9 mouse cellular contexts compared by ENCODE assay signal in the genomic region with DNA sequence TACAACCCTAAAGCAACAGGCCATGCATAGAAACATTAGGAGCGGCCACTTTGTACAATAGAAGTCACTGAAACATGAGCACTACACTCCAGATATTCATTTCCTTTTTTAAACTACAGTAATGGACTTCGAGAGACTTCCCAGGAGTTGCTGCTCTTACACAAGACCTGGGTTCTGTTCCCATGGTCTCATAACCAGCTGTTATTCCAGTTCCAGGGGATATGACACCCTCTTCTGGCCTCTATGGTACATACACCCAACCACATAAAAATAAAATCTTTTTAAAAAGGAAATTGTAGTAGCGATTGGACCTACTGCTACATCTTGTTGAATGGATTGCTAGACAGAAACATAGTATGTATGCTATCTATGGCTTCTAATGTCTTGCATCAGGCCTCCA. TPM values are rescaled to one million over a fixed set of nuclear protein-coding genes. Genes with fewer than 3 reads are reported as not detected.
DNase-seq lines count a peak whose midpoint lies in the region; ATAC-seq and TF ChIP-seq lines count a peak whose summit lies in the region.
"Had no signal": no experiment of that assay in that cellular context is flagged by ENCODE, and none has a peak within 500 bp of the region (broad histone marks: within the 10 kb centered on the region; RNA-seq: fewer than 3 reads in every experiment).

No protein-coding gene starts in this region.

- WGBS in heart, adult 2 months, result 69% methylated on average over 3 of the region's 3 CpGs
- 81% methylated on average over 3 of the region's 3 CpGs for WGBS in forebrain, embryonic 12.5 days
- WGBS in liver, embryonic 14.5 days (ENCODE audit: insufficient replicate concordance), result 75% methylated on average over 3 of the region's 3 CpGs

- DNase-seq in heart, adult 2 months, result no peak
- no peak for DNase-seq in heart, postnatal 4 days
- DNase-seq in A20 (ENCODE audit: low read depth, low spot score), result peak; percentile 42
- DNase-seq in liver, embryonic 14.5 days (ENCODE audit: low read depth in 3 of 3, low spot score in 3 of 3), result no peak
- no peak for DNase-seq in gastrocnemius, postnatal 14 days
- no peak for DNase-seq in right cerebral cortex, postnatal 10 days (ENCODE audit: low spot score in 2 of 2)
- DNase-seq in adrenal gland, postnatal 4 days (ENCODE audit: low spot score in 2 of 2), result no peak

- H3K36me3 ChIP-seq in heart, adult 2 months (ENCODE audit: control insufficient read depth, insufficient read depth, low read length), result no peaks in the 10 kb centered on the region
- peaks cover 24% of the 10 kb centered on the region for H3K36me3 ChIP-seq in forebrain, embryonic 12.5 days (replicated peaks)
- peaks cover 23% of the 10 kb centered on the region for H3K36me3 ChIP-seq in liver, embryonic 14.5 days (replicated peaks; ENCODE audit: control insufficient read depth, insufficient read depth, low read depth)

- no peaks in the 10 kb centered on the region for H3K9me3 ChIP-seq in forebrain, embryonic 12.5 days
- no peaks in the 10 kb centered on the region for H3K9me3 ChIP-seq in liver, embryonic 14.5 days (ENCODE audit: control insufficient read depth, low read length)
- H3K9me3 ChIP-seq: G1E had no signal

- H3K9ac ChIP-seq in heart, adult 2 months (ENCODE audit: low read depth, low read length), result no peak overlapping the region
- no peak overlapping the region for H3K9ac ChIP-seq in forebrain, embryonic 12.5 days
- H3K9ac ChIP-seq in liver, embryonic 14.5 days (replicated peaks), result no peak overlapping the region

- no peaks in the 10 kb centered on the region for H3K27me3 ChIP-seq in heart, adult 2 months (ENCODE audit: control insufficient read depth, insufficient read depth, low read length)
- no peaks in the 10 kb centered on the region for H3K27me3 ChIP-seq in forebrain, embryonic 12.5 days
- no peaks in the 10 kb centered on the region for H3K27me3 ChIP-seq in liver, embryonic 14.5 days (ENCODE audit: control insufficient read depth, insufficient read depth, low read length)

- intact Hi-C loops in heart, adult 2 months (cut with DNase I), result no loop called here
- intact Hi-C loops in gastrocnemius, postnatal 14 days (cut with DNase I; ENCODE audit: low total_unique reads), result no loop called here

- H3K4me3 ChIP-seq in heart, adult 2 months, result no peak overlapping the region; the same call in 1 of the 2 replicates
- peak overlapping the region; percentile 99 for H3K4me3 ChIP-seq in forebrain, embryonic 12.5 days (replicated peaks)
- H3K4me3 ChIP-seq in liver, embryonic 14.5 days (ENCODE audit: insufficient read depth in 1 of 2, low read depth in 2 of 2, low read length in 2 of 2), result peak overlapping the region in 1 of 2 experiments; percentile 77; a peak in 1 of 4 replicates

- no peak for TF ChIP-seq POLR2A in heart, adult 2 months (IDR thresholded peaks at IDR 0.05; ENCODE audit: insufficient read depth, low read depth, low read length)

- no peak for TF ChIP-seq EP300 in heart, adult 2 months (IDR thresholded peaks at IDR 0.05; ENCODE audit: insufficient read depth, low read depth, low read length)
- TF ChIP-seq EP300 in liver, embryonic 14.5 days (IDR thresholded peaks at IDR 0.05; ENCODE audit: low read depth), result no peak

- ATAC-seq in forebrain, embryonic 12.5 days (ENCODE audit: low FRiP score), result no peak
- ATAC-seq in liver, embryonic 14.5 days (ENCODE audit: insufficient read depth), result no peak

- no peaks in the 10 kb centered on the region for H3K79me2 ChIP-seq in heart, adult 2 months (replicated peaks; ENCODE audit: control insufficient read depth, insufficient read depth, low read length)

- H3K4me2 ChIP-seq in forebrain, embryonic 12.5 days, result peak overlapping the region; percentile 88
- H3K4me2 ChIP-seq in liver, embryonic 14.5 days (ENCODE audit: low read depth), result peak overlapping the region; percentile 94

- no peak overlapping the region; the same call in 1 of the 2 replicates for H3K27ac ChIP-seq in heart, adult 2 months
- H3K27ac ChIP-seq in forebrain, embryonic 12.5 days, result peak overlapping the region; percentile 93; the same call in 1 of the 2 replicates
- no peak overlapping the region for H3K27ac ChIP-seq in liver, embryonic 14.5 days

- TF ChIP-seq CTCF in heart, adult 2 months (IDR thresholded peaks at IDR 0.05), result peak; percentile 47
- TF ChIP-seq CTCF in liver, embryonic 14.5 days (IDR thresholded peaks at IDR 0.05; ENCODE audit: low read depth), result peak; percentile 10; the same call in 1 of the 2 replicates

- H3K4me1 ChIP-seq in heart, adult 2 months (ENCODE audit: control insufficient read depth, insufficient read depth, low read length), result peaks cover 2% of the 10 kb centered on the region; the same call in 1 of the 2 replicates
- peaks cover 26% of the 10 kb centered on the region for H3K4me1 ChIP-seq in forebrain, embryonic 12.5 days
- peaks cover 6 to 10% of the 10 kb centered on the region in 2 experiments for H3K4me1 ChIP-seq in liver, embryonic 14.5 days (replicated peaks; ENCODE audit: control insufficient read depth in 2 of 2, insufficient read depth in 2 of 2, low read length in 1 of 2)

RNA-seq across cellular contexts. Expression of a gene that starts 0.5 kb away (rescaled TPM):
- total RNA-seq in heart, adult 2 months (2021), result 10 to 100 TPM; 64.9 to 65.9 TPM
- polyA plus RNA-seq in heart, adult 2 months (2012; rRNA removed), result 38.0 and 38.3 TPM in 2 replicates
- 10 to 100 TPM; 64.6 to 68.6 TPM for total RNA-seq in heart, postnatal 4 days (2021)
- polyA plus RNA-seq in forebrain, embryonic 12.5 days (2016; fragmentation: Nextera tagmentation; extraction: Ambion mirVana), result 407 and 434 TPM in 2 replicates
- 20.8 and 30.6 TPM in 2 replicates for polyA plus RNA-seq in liver, embryonic 14.5 days (2012; rRNA removed)
- polyA plus RNA-seq in liver, embryonic 14.5 days (2014; fragmentation: Nextera tagmentation; extraction: Ambion mirVana), result 70.0 and 71.4 TPM in 2 replicates
- 10 to 100 TPM; 35.2 to 37.2 TPM for total RNA-seq in gastrocnemius, postnatal 14 days (2021)
- total RNA-seq in adrenal gland, postnatal 4 days (2021), result 10 to 100 TPM; 59.4 to 60.4 TPM

RNA-seq across cellular contexts. Expression of a gene that starts 48.1 kb away (rescaled TPM):
- under 1 TPM in 1 of 2 experiments, not detected in 1; 0.07 TPM for total RNA-seq in heart, adult 2 months (2021)
- polyA plus RNA-seq in heart, adult 2 months (2012; rRNA removed), result 0.23 and 0.26 TPM in 2 replicates
- under 1 TPM; 0.07 to 0.09 TPM for total RNA-seq in heart, postnatal 4 days (2021)
- polyA plus RNA-seq in forebrain, embryonic 12.5 days (2016; fragmentation: Nextera tagmentation; extraction: Ambion mirVana), result 0.23 and 0.36 TPM in 2 replicates
- polyA plus RNA-seq in liver, embryonic 14.5 days (2012; rRNA removed), result 0.01 and 0.02 TPM in 2 replicates
- polyA plus RNA-seq in liver, embryonic 14.5 days (2014; fragmentation: Nextera tagmentation; extraction: Ambion mirVana), result not detected in 2 replicates
- not detected for total RNA-seq in gastrocnemius, postnatal 14 days (2021)
- total RNA-seq in adrenal gland, postnatal 4 days (2021), result 1 to 10 TPM in 1 of 2 experiments, under 1 TPM in 1; 0.68 to 2.2 TPM
- polyA plus RNA-seq: G1E had no signal
